Mouse (Mus musculus): Measurements from ENCODE around the gene Dph2.
A peak's percentile ranks its signal among the peaks of the same experiment; 100 is the strongest.

- TF ChIP-seq CTCF (IDR thresholded peaks at IDR 0.05; ENCODE audit: low read depth), result peak; percentile 88
- TF ChIP-seq EP300 (IDR thresholded peaks at IDR 0.05; ENCODE audit: low read depth), result no peak
These were observed 24.0 kb downstream of the Dph2 start for GRCm38 (mm10) chr4:117867823-117868222.
